Mouse (Mus musculus): ENCODE measurements around the gene Prpf18. TPM values are rescaled to one million over a fixed set of nuclear protein-coding genes. Genes with fewer than 3 reads are reported as not detected.
A peak's percentile ranks its signal among the peaks of the same experiment; 100 is the strongest.

Gene Prpf18
- polyA plus RNA-seq, 1 experiment from 2014 or later, result 39.0 TPM

- no peak overlapping the region for H3K4me3 ChIP-seq
- ATAC-seq (ENCODE audit: low FRiP score, low read depth), result no peak
- peaks cover 38% of the 10 kb centered on the region for H3K4me1 ChIP-seq
- no peak overlapping the region for H3K27ac ChIP-seq
- H3K9me3 ChIP-seq, result no peaks in the 10 kb centered on the region
- no peak overlapping the region for H3K4me2 ChIP-seq (replicated peaks)
- no peak overlapping the region for H3K9ac ChIP-seq
- 82% methylated on average over 10 of the region's 10 CpGs for WGBS
- H3K27me3 ChIP-seq, result no peaks in the 10 kb centered on the region
- H3K36me3 ChIP-seq, result peaks cover 74% of the 10 kb centered on the region
These were observed 40.2 kb downstream of the Prpf18 start for GRCm38 (mm10) chr2:4611704-4612103.

- Histone ChIP-seq H3K27me3 (no peaks in the 10 kb centered on the region), H3K4me2 (replicated peaks) (no peak overlapping the region), H3K9me3 (no peaks in the 10 kb centered on the region), H3K27ac (no peak overlapping the region), H3K4me3 (no peak overlapping the region), H3K9ac (no peak overlapping the region), H3K36me3 (peaks cover 78% of the 10 kb centered on the region), H3K4me1 (peaks cover 39% of the 10 kb centered on the region)
- 49% methylated on average over 6 of the region's 6 CpGs for WGBS
- ATAC-seq (ENCODE audit: low FRiP score, low read depth), result no peak
These were observed 40.6 kb downstream of the Prpf18 start for GRCm38 (mm10) chr2:4611295-4611694.

GRCm38 (mm10) chr2:4609433-4609832, 42.5 kb downstream of the Prpf18 start:
- no peaks in the 10 kb centered on the region for H3K9me3 ChIP-seq
- no peak for ATAC-seq (ENCODE audit: low FRiP score, low read depth)
- H3K36me3 ChIP-seq, result peaks cover 91% of the 10 kb centered on the region
- H3K27me3 ChIP-seq, result no peaks in the 10 kb centered on the region
- 77% methylated on average over 10 of the region's 10 CpGs for WGBS
- no peak overlapping the region for H3K27ac ChIP-seq
- H3K4me3 ChIP-seq, result no peak overlapping the region
- H3K9ac ChIP-seq, result no peak overlapping the region
- H3K4me2 ChIP-seq (replicated peaks), result no peak overlapping the region
- H3K4me1 ChIP-seq, result peaks cover 39% of the 10 kb centered on the region

- Histone ChIP-seq H3K27ac (no peak overlapping the region; the same call in 1 of the 2 replicates), H3K36me3 (peaks cover 99% of the 10 kb centered on the region), H3K9me3 (no peaks in the 10 kb centered on the region), H3K27me3 (no peaks in the 10 kb centered on the region), H3K9ac (no peak overlapping the region), H3K4me3 (no peak overlapping the region), H3K4me1 (peaks cover 38% of the 10 kb centered on the region), H3K4me2 (replicated peaks) (no peak overlapping the region)
- no peak for ATAC-seq (ENCODE audit: low FRiP score, low read depth)
- WGBS, result 59% methylated on average over 3 of the region's 3 CpGs
These were observed 43.7 kb downstream of the Prpf18 start for GRCm38 (mm10) chr2:4608253-4608652.

- H3K27ac ChIP-seq, result no peak overlapping the region
- H3K9ac ChIP-seq, result no peak overlapping the region
- no peak overlapping the region for H3K4me2 ChIP-seq (replicated peaks)
- WGBS, result 87% methylated on average over 3 of the region's 3 CpGs
- H3K4me3 ChIP-seq, result no peak overlapping the region
- peaks cover 99% of the 10 kb centered on the region for H3K36me3 ChIP-seq
- H3K4me1 ChIP-seq, result peaks cover 35% of the 10 kb centered on the region
- H3K9me3 ChIP-seq, result no peaks in the 10 kb centered on the region
- H3K27me3 ChIP-seq, result no peaks in the 10 kb centered on the region
- ATAC-seq (ENCODE audit: low FRiP score, low read depth), result no peak
These were observed 45.4 kb downstream of the Prpf18 start for GRCm38 (mm10) chr2:4606559-4606958.

GRCm38 (mm10) chr2:4603361-4603945, 48.5 kb downstream of the Prpf18 start:
- no peak for ATAC-seq (ENCODE audit: low FRiP score, low read depth)

GRCm38 (mm10) chr2:4601034-4601890, 50.7 kb downstream of the Prpf18 start:
- Histone ChIP-seq H3K4me1 (peaks cover 40% of the 10 kb centered on the region), H3K36me3 (peaks cover 93% of the 10 kb centered on the region), H3K9me3 (no peaks in the 10 kb centered on the region), H3K4me2 (replicated peaks) (no peak overlapping the region), H3K4me3 (no peak overlapping the region), H3K27me3 (no peaks in the 10 kb centered on the region), H3K9ac (no peak overlapping the region), H3K27ac (no peak overlapping the region; the same call in 1 of the 2 replicates)
- peak; percentile 64 for ATAC-seq (ENCODE audit: low FRiP score, low read depth)
- 32% methylated on average over 15 of the region's 15 CpGs for WGBS

More at GRCm38 (mm10) chr2:4603361-4603945, 48.5 kb downstream of the Prpf18 start:
- Histone ChIP-seq H3K9me3 (no peaks in the 10 kb centered on the region), H3K4me1 (peaks cover 54% of the 10 kb centered on the region), H3K36me3 (peaks cover 93% of the 10 kb centered on the region), H3K27me3 (no peaks in the 10 kb centered on the region), H3K27ac (no peak overlapping the region), H3K4me2 (replicated peaks) (no peak overlapping the region), H3K4me3 (no peak overlapping the region), H3K9ac (no peak overlapping the region)
- WGBS, result 86% methylated on average over 33 of the region's 33 CpGs

- Histone ChIP-seq H3K9me3 (no peaks in the 10 kb centered on the region; the same call in 1 of the 2 replicates), H3K4me1 (peaks cover 38% of the 10 kb centered on the region), H3K9ac (no peak overlapping the region), H3K27me3 (no peaks in the 10 kb centered on the region), H3K4me3 (no peak overlapping the region), H3K36me3 (peaks cover 94% of the 10 kb centered on the region), H3K27ac (no peak overlapping the region), H3K4me2 (replicated peaks) (no peak overlapping the region)
- ATAC-seq (ENCODE audit: low FRiP score, low read depth), result no peak
- WGBS, result 95% methylated on average over 7 of the region's 7 CpGs
These were observed 54.9 kb downstream of the Prpf18 start for GRCm38 (mm10) chr2:4596992-4597391.

- Histone ChIP-seq H3K9me3 (no peaks in the 10 kb centered on the region; the same call in 1 of the 2 replicates), H3K4me3 (no peak overlapping the region), H3K4me1 (peaks cover 13% of the 10 kb centered on the region), H3K27ac (no peak overlapping the region), H3K4me2 (replicated peaks) (no peak overlapping the region), H3K36me3 (peaks cover 98% of the 10 kb centered on the region), H3K9ac (no peak overlapping the region), H3K27me3 (no peaks in the 10 kb centered on the region)
- WGBS, result 92% methylated on average over 3 of the region's 3 CpGs
- no peak for ATAC-seq (ENCODE audit: low FRiP score, low read depth)
These were observed 58.0 kb downstream of the Prpf18 start for GRCm38 (mm10) chr2:4593878-4594387.

GRCm38 (mm10) chr2:4593433-4593832, 58.5 kb downstream of the Prpf18 start:
- 29% methylated on average over 9 of the region's 9 CpGs for WGBS

GRCm38 (mm10) chr2:4592666-4593065, 59.2 kb downstream of the Prpf18 start:
- 92% methylated on average over 7 of the region's 7 CpGs for WGBS
- no peak for ATAC-seq (ENCODE audit: low FRiP score, low read depth)
- Histone ChIP-seq H3K9me3 (no peaks in the 10 kb centered on the region; the same call in 1 of the 2 replicates), H3K9ac (no peak overlapping the region), H3K4me3 (no peak overlapping the region), H3K27ac (no peak overlapping the region), H3K4me2 (replicated peaks) (no peak overlapping the region), H3K27me3 (no peaks in the 10 kb centered on the region), H3K36me3 (peaks cover 94% of the 10 kb centered on the region), H3K4me1 (peaks cover 17% of the 10 kb centered on the region)

More at GRCm38 (mm10) chr2:4593433-4593832, 58.5 kb downstream of the Prpf18 start:
- Histone ChIP-seq H3K9ac (no peak overlapping the region), H3K27me3 (no peaks in the 10 kb centered on the region), H3K27ac (no peak overlapping the region), H3K4me3 (no peak overlapping the region), H3K4me1 (peaks cover 13% of the 10 kb centered on the region), H3K9me3 (no peaks in the 10 kb centered on the region; the same call in 1 of the 2 replicates), H3K36me3 (peaks cover 98% of the 10 kb centered on the region), H3K4me2 (replicated peaks) (no peak overlapping the region)
- ATAC-seq (ENCODE audit: low FRiP score, low read depth), result peak; percentile 33; the same call in 1 of the 2 replicates

- 79% methylated on average over 3 of the region's 3 CpGs for WGBS
- H3K27ac ChIP-seq, result no peak overlapping the region
These were observed 60.3 kb downstream of the Prpf18 start for GRCm38 (mm10) chr2:4591647-4592046.

More at GRCm38 (mm10) chr2:4591647-4592046, 60.3 kb downstream of the Prpf18 start:
- H3K36me3 ChIP-seq, result peaks cover 92% of the 10 kb centered on the region
- H3K4me1 ChIP-seq, result peaks cover 28% of the 10 kb centered on the region
- no peak for ATAC-seq (ENCODE audit: low FRiP score, low read depth)
- no peak overlapping the region for H3K9ac ChIP-seq
- H3K27me3 ChIP-seq, result no peaks in the 10 kb centered on the region
- no peaks in the 10 kb centered on the region; the same call in 1 of the 2 replicates for H3K9me3 ChIP-seq
- no peak overlapping the region for H3K4me3 ChIP-seq
- no peak overlapping the region for H3K4me2 ChIP-seq (replicated peaks)

Data from limb, embryonic 13.5 days (tissue).